Mouse (Mus musculus) MEL (cell line): Measurements from ENCODE around the gene Daglb.

Experiments
- E2F4 ChIP-seq: IDR thresholded peaks from 2 replicates; pipeline ENCODE4 v1.6.1; 2011; ENCODE audit warnings: low read depth, low read length, improper control_type of control experiment, borderline replicate concordance
- ELF1 ChIP-seq: IDR thresholded peaks from 2 replicates; pipeline ENCODE4 v1.6.1; 2014; ENCODE audit warnings: low read depth, mild to moderate bottlenecking, inconsistent platforms, low read length, improper control_type of control experiment, moderate library complexity
- GATA1 ChIP-seq: IDR thresholded peaks from 2 replicates; pipeline ENCODE4 v1.6.1; 2011; ENCODE audit warnings: low read depth, low read length, improper control_type of control experiment
- POLR2A ChIP-seq, 2 experiments: IDR thresholded peaks; 2 replicates each; pipeline ENCODE4 v1.6.1; 2011 to 2012; ENCODE audit warnings: low read length in 2 of 2, mild to moderate bottlenecking in 2 of 2, control low read depth in 1 of 2, improper control_type of control experiment in 1 of 2, low read depth in 1 of 2, moderate library complexity in 1 of 2; ENCODE audit not compliant: control insufficient read depth in 1 of 2, insufficient read depth in 1 of 2, poor library complexity in 1 of 2
- POLR2AphosphoS5 ChIP-seq: IDR thresholded peaks from 2 replicates; pipeline ENCODE4 v1.6.1; 2012; ENCODE audit warnings: low read depth, borderline replicate concordance, mild to moderate bottlenecking, inconsistent platforms, low read length, moderate library complexity, mixed read lengths
- TBP ChIP-seq: IDR thresholded peaks from 2 replicates; pipeline ENCODE4 v1.8.0; 2011; ENCODE audit warnings: low read depth, low read length, improper control_type of control experiment
- ZKSCAN1 ChIP-seq: IDR thresholded peaks from 2 replicates; pipeline ENCODE4 v1.6.1; 2012; ENCODE audit warnings: low read depth, mild to moderate bottlenecking, inconsistent platforms, low read length, improper control_type of control experiment, moderate library complexity
- ZMIZ1 ChIP-seq: IDR thresholded peaks from 2 replicates; pipeline ENCODE4 v1.6.1; 2012; ENCODE audit warnings: low read depth, mild to moderate bottlenecking, inconsistent platforms, low read length, improper control_type of control experiment, moderate library complexity

GRCm38 (mm10) chr5:143514878-143515277, 50.5 kb downstream of the Daglb start:
- TF ChIP-seq ZMIZ1 (no peak), POLR2A (IDR thresholded peaks at IDR 0.05; ENCODE audit: control insufficient read depth in 1 of 2, insufficient read depth in 1 of 2, low read depth in 1 of 2, low read length in 2 of 2, poor library complexity in 1 of 2) (no peak), ELF1 (no peak), TBP (no peak), POLR2AphosphoS5 (no peak), E2F4 (no peak), ZKSCAN1 (no peak), GATA1 (no peak)
